Mouse (Mus musculus): ENCODE results near the gene 4931429L15Rik.
"Not testable (repeated sequence)": the region's sequence is repeated elsewhere in the genome, so short reads cannot be mapped to it uniquely, and the experiment has no call there.

Gene 4931429L15Rik

GRCm38 (mm10) chr9:46319886-46320285 lies at the start of gene 4931429L15Rik:
TSS of gene 4931429L15Rik (minus strand) at chr9:46319986.
- DNase-seq, result not testable (repeated sequence)

- no peak for DNase-seq
Observed at GRCm38 (mm10) chr9:46362459-46362858, 42.7 kb upstream of the 4931429L15Rik start.

- DNase-seq, result no peak
Observed at GRCm38 (mm10) chr9:46361461-46362111, 41.8 kb upstream of the 4931429L15Rik start.

- DNase-seq, result peak; percentile 35
Observed at GRCm38 (mm10) chr9:46353992-46354391, 34.2 kb upstream of the 4931429L15Rik start.

GRCm38 (mm10) chr9:46353330-46353724 lies 33.5 kb upstream of the 4931429L15Rik start:
- no peak for DNase-seq

GRCm38 (mm10) chr9:46352651-46353329 lies 33.0 kb upstream of the 4931429L15Rik start:
- no peak for DNase-seq

GRCm38 (mm10) chr9:46350451-46350981 lies 30.7 kb upstream of the 4931429L15Rik start:
- DNase-seq, result no peak

- DNase-seq, result no peak
Observed at GRCm38 (mm10) chr9:46345887-46346665, 26.3 kb upstream of the 4931429L15Rik start.

- no peak for DNase-seq
Observed at GRCm38 (mm10) chr9:46339051-46339652, 19.4 kb upstream of the 4931429L15Rik start.

GRCm38 (mm10) chr9:46338384-46338783 lies 18.6 kb upstream of the 4931429L15Rik start:
- no peak for DNase-seq

GRCm38 (mm10) chr9:46337852-46338291 lies 18.1 kb upstream of the 4931429L15Rik start:
- no peak for DNase-seq

GRCm38 (mm10) chr9:46337331-46337730 lies 17.5 kb upstream of the 4931429L15Rik start:
- no peak for DNase-seq

- not testable (repeated sequence) for DNase-seq
Observed at GRCm38 (mm10) chr9:46336294-46336693, 16.5 kb upstream of the 4931429L15Rik start.

GRCm38 (mm10) chr9:46335461-46335995 lies 15.7 kb upstream of the 4931429L15Rik start:
- DNase-seq, result no peak

GRCm38 (mm10) chr9:46334471-46335025 lies 14.8 kb upstream of the 4931429L15Rik start:
- DNase-seq, result no peak

- no peak for DNase-seq
Observed at GRCm38 (mm10) chr9:46331301-46331700, 11.5 kb upstream of the 4931429L15Rik start.

- no peak for DNase-seq
Observed at GRCm38 (mm10) chr9:46330586-46330895, 10.8 kb upstream of the 4931429L15Rik start.

GRCm38 (mm10) chr9:46329801-46330585 lies 10.2 kb upstream of the 4931429L15Rik start:
- DNase-seq, result no peak

GRCm38 (mm10) chr9:46329250-46329648 lies 9.5 kb upstream of the 4931429L15Rik start:
- DNase-seq, result peak; percentile 23

- peak; percentile 42 for DNase-seq
Observed at GRCm38 (mm10) chr9:46328572-46329249, 8.9 kb upstream of the 4931429L15Rik start.
